Mouse (Mus musculus) cerebellum, adult 2 months (tissue): ENCODE measurements around the gene Arl8a.

Experiments used
- CTCF ChIP-seq: fragments of 200-500 bp; IDR thresholded peaks from 2 replicates; pipeline ENCODE4 v1.5.1; 2011; ENCODE audit warnings: low read depth, mild to moderate bottlenecking, control low read depth, low read length, moderate library complexity, borderline replicate concordance; ENCODE audit not compliant: insufficient read depth
- POLR2A ChIP-seq: fragments of 200-500 bp; IDR thresholded peaks from 2 replicates; pipeline ENCODE4 v1.6.1; 2011; ENCODE audit warnings: low read length, control low read depth, borderline replicate concordance; ENCODE audit not compliant: insufficient read depth

GRCm38 (mm10) chr1:135097441-135097840 lies 49.2 kb upstream of the Arl8a start:
- TF ChIP-seq POLR2A: no peak
- TF ChIP-seq CTCF: no peak
